Mouse (Mus musculus) ES-E14 (cell line): ENCODE data around the gene Pml.

ENCODE experiments used
- HCFC1 ChIP-seq: IDR thresholded peaks from 2 replicates; pipeline ENCODE4 v1.6.1; 2012; ENCODE audit warnings: low read length, inconsistent platforms, borderline replicate concordance; ENCODE audit not compliant: insufficient read depth
- MAFK ChIP-seq: IDR thresholded peaks from 2 replicates; pipeline ENCODE4 v1.6.1; 2014; ENCODE audit warnings: mild to moderate bottlenecking, low read depth, low read length, inconsistent platforms; ENCODE audit not compliant: insufficient read depth

- TF ChIP-seq HCFC1 (no peak), MAFK (no peak)
Measured at GRCm38 (mm10) chr9:58213377-58213776, 36.2 kb downstream of the Pml start.
